Mouse (Mus musculus) embryonic facial prominence, embryonic 13.5 days (tissue): ENCODE measurements around the gene Cmip. TPM values are rescaled to one million over a fixed set of nuclear protein-coding genes. Genes with fewer than 3 reads are reported as not detected.

Experiments used
- ATAC-seq: fragments of 200-750 bp; cut with Nextera tagmentation; 2 replicates; pipeline ENCODE4 v1.8.0; 2017; ENCODE audit warnings: low read depth; ENCODE audit not compliant: insufficient number of reproducible peaks, insufficient read depth, low FRiP score, low TSS enrichment
- H3K27ac ChIP-seq: fragments of 300-500 bp; sonication (generic); 2 replicates; pipeline ENCODE4 v1.5.1; 2015; ENCODE audit warnings: moderate library complexity, mild to moderate bottlenecking, inconsistent platforms
- H3K27me3 ChIP-seq: fragments of 300-500 bp; sonication (generic); 2 replicates; pipeline ENCODE4 v1.6.1; 2015; ENCODE audit warnings: mild to moderate bottlenecking, inconsistent platforms
- H3K36me3 ChIP-seq: fragments of 300-500 bp; sonication (generic); 2 replicates; pipeline ENCODE4 v1.6.1; 2015; ENCODE audit warnings: mild to moderate bottlenecking, inconsistent platforms
- H3K4me1 ChIP-seq: fragments of 300-500 bp; sonication (generic); 2 replicates; pipeline ENCODE4 v1.6.1; 2015; ENCODE audit warnings: inconsistent platforms
- H3K4me2 ChIP-seq: fragments of 300-500 bp; sonication (generic); 2 replicates; pipeline ENCODE4 v1.6.1; 2015; ENCODE audit warnings: moderate library complexity, mild to moderate bottlenecking, inconsistent platforms
- H3K4me3 ChIP-seq: fragments of 300-500 bp; sonication (generic); 2 replicates; pipeline ENCODE4 v1.5.1; 2015; ENCODE audit warnings: mild to moderate bottlenecking, inconsistent platforms
- H3K9ac ChIP-seq: fragments of 300-500 bp; sonication (generic); 2 replicates; pipeline ENCODE4 v1.6.1; 2015; ENCODE audit warnings: mild to moderate bottlenecking, inconsistent platforms
- H3K9me3 ChIP-seq: fragments of 300-500 bp; sonication (generic); 2 replicates; pipeline ENCODE4 v1.6.1; 2016; ENCODE audit warnings: inconsistent platforms
- WGBS: fragments of 180-500 bp; shearing (Covaris S2); methylation state at CpG from one replicate; pipeline ENCODE4 v1.1.7; 2015; ENCODE audit warnings: mixed read lengths; 5-methylcytosine and 5-hydroxymethylcytosine counted together
- polyA plus RNA-seq: library from polyadenylated mRNA; unstranded; fragments of >200 nt; fragmentation: Nextera tagmentation; extraction: Ambion mirVana; gene quantifications from 2 replicates; pipeline ENCODE4 v1.2.1, GENCODE M21; 2015

Cmip gene
- polyA plus RNA-seq, 1 experiment from 2014 or later, result 17.7 TPM

DNA sequence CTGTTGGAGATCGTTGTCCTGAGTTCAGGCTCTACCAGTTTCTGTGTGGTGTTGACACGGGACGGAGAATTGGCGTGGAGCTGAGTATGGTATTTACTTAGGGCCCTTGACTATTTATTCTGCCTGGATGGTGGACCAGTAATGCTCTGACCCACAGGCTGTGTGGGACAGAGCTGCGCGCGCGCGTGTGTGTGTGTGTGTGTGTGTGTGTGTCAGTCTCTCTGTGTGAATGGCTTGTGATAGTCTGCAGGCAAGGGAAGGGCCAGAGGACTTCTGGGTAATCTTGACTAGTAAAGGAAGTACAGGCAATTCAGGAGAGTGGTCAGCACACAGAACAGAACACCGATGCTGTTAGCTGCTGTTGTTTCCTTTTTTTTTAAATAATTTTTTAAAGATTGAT is 24.8 kb downstream of the Cmip start:
- Histone ChIP-seq H3K9me3 (no peaks in the 10 kb centered on the region), H3K4me1 (peaks cover 50% of the 10 kb centered on the region), H3K27me3 (no peaks in the 10 kb centered on the region), H3K27ac (no peak overlapping the region), H3K4me3 (no peak overlapping the region), H3K36me3 (peaks cover 21% of the 10 kb centered on the region), H3K9ac (0 out of 2 replicates have a peak overlapping the region, but pooled peaks have one; percentile 36), H3K4me2 (no peak overlapping the region)
- 88% methylated on average over 10 of the region's 10 CpGs for WGBS
- no peak for ATAC-seq

DNA sequence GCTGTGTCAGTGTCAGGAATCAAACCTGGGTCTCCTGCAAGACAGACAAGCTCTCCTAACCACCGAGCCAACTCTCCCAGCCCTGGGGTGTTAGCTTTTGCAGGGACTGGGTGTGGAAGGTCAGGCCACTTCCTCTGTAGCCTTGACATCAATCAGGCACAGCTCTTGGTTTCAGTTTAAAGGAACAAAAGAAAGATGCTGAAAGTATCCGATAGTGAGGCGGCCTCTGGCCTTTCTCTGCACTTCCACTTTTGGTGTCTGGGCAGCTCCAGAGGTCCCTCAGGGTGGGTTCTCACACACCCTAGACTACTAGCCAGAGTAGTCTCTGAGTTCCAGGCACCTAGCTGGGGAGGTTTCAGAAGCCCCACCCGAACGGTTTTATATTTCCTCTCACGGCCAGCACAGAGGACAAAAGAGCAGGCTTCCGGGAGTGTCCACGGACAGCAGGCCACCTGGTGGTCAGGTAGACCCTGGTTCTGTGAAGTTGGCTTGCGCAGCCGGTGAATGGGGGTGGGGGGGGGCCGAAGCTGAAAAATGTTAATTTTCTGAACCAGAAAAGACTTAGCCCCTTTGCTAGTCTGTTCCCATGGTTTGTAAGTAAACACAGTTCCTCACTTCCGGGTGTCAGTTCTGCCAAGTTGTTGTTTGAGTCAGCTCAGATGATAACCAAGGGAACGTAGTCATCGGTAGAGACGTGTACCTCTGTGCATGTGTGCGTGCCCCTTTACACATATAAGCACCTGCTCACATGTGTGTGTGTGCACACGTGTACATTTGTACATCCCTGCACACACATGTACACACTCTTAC is 25.5 kb downstream of the Cmip start:
- 0 out of 2 replicates have a peak overlapping the region, but pooled peaks have one; percentile 36 for H3K9ac ChIP-seq
- peaks cover 18% of the 10 kb centered on the region for H3K36me3 ChIP-seq
- H3K27ac ChIP-seq, result no peak overlapping the region
- H3K4me1 ChIP-seq, result peaks cover 50% of the 10 kb centered on the region
- 57% methylated on average over 17 of the region's 17 CpGs for WGBS
- no peak overlapping the region for H3K4me3 ChIP-seq
- no peaks in the 10 kb centered on the region for H3K9me3 ChIP-seq
- no peak for ATAC-seq
- no peaks in the 10 kb centered on the region for H3K27me3 ChIP-seq
- H3K4me2 ChIP-seq, result no peak overlapping the region

DNA sequence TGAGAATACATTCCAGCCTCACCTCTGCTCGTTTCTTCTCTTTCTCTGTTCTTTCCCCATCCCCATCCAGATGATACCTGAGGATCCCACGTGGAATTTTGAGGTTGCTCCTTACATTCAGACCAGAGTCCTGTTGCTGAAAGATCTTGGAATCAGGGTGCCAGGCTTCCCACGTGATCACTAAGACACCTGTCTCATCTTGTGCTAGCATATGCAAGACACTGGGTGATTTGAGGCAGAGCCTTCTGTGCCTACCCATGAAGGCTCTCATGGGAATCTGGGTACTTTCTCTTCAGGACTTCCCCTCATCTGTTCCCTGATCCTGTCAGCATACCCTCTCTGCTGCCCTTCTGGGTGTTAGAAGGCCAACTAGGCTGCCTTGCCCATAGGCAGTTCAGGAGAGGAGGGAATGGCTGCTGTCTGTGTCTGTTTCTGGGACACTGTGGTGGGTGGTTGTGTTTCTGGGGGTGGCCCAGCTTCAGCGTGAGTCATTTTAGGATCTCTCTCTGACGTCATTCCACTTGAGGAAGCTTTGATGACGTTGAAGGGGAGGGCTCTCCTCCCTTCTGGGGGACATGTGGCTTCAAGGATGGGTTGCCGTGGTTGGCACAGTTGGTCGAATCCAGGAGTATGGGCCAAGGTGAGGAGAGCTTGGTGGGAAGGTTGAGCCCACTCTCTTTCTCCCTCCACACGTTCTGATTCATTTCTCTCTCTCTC is 28.1 kb downstream of the Cmip start:
- Histone ChIP-seq H3K9ac (no peak overlapping the region), H3K36me3 (peaks cover 18% of the 10 kb centered on the region), H3K9me3 (no peaks in the 10 kb centered on the region), H3K4me3 (no peak overlapping the region), H3K27ac (no peak overlapping the region), H3K4me2 (no peak overlapping the region), H3K27me3 (no peaks in the 10 kb centered on the region), H3K4me1 (peaks cover 40% of the 10 kb centered on the region)
- WGBS, result 82% methylated on average over 9 of the region's 9 CpGs
- no peak for ATAC-seq

DNA sequence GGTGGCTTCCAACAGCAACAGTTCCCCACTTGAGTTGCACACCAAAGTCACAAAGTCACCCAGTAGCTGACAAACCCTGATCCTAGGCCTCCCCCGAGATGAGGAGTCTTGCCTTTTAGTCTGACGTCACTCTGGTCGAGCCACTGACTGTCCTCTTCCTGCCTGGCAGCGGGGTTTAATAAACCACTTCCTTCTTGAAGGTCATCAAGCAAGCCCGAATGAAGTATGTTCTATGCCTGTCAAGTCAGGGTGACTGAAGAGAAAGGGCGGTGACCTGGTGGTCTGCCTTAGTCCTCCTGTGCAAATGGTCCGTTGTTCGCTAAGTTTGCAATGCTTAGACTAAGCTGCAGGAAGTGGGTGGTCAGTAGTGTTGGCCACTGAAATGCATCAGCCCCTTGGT is 31.1 kb downstream of the Cmip start:
- no peaks in the 10 kb centered on the region for H3K9me3 ChIP-seq
- H3K4me1 ChIP-seq, result peaks cover 57% of the 10 kb centered on the region
- no peak overlapping the region for H3K27ac ChIP-seq
- no peak overlapping the region for H3K4me2 ChIP-seq
- WGBS, result 82% methylated on average over 8 of the region's 8 CpGs
- H3K27me3 ChIP-seq, result no peaks in the 10 kb centered on the region
- H3K4me3 ChIP-seq, result no peak overlapping the region
- no peak overlapping the region for H3K9ac ChIP-seq
- peaks cover 18% of the 10 kb centered on the region for H3K36me3 ChIP-seq
- no peak for ATAC-seq

DNA sequence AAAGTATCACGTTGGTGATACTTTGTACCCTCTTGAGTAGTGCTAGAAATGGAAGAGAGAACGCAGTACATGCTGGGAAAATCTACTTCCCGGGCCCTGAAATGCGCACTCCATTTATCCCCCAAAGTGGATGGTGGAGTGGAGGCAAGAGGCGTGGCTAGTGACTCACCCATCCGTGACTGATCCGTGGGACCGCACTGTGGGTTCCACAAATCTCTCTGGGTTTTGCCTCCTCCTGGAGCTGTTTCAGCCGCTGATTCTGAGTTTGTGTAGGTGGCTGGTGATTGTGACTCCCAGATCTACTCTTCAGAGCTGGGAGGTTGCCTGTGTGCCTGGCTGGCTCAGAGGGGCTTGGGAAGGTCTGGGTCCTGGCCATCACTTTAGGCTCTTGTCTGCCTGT is 32.2 kb downstream of the Cmip start:
- peaks cover 59% of the 10 kb centered on the region for H3K4me1 ChIP-seq
- 77% methylated on average over 9 of the region's 9 CpGs for WGBS

DNA sequence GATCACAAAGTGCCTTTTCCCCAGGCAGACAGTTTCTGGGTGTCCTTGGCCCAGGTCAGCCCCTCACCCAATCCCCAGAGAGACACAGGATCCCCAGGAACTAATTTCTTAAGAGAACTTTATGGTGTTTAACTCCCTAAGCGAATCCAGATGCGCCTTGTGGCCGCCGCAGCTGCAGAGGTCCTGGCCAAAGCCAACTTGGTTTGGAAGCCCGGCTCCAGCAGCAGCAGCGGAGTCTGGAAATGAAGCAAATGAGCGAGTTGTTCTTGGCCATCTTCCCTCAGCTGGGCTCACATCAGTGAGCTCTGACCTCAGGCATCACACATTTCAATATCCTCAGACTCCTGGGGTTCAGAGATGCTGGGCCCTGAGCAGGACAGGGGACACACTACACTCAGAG is 33.6 kb downstream of the Cmip start:
- Histone ChIP-seq H3K4me3 (no peak overlapping the region), H3K27ac (peak overlapping the region; percentile 68), H3K9me3 (no peaks in the 10 kb centered on the region), H3K4me2 (0 out of 2 replicates have a peak overlapping the region, but pooled peaks have one; percentile 14), H3K27me3 (no peaks in the 10 kb centered on the region), H3K4me1 (peaks cover 63% of the 10 kb centered on the region), H3K36me3 (peaks cover 10% of the 10 kb centered on the region), H3K9ac (no peak overlapping the region)
- WGBS, result 29% methylated on average over 7 of the region's 7 CpGs
- no peak for ATAC-seq

More for the DNA sequence above, 32.2 kb downstream of the Cmip start:
- no peak for ATAC-seq
- Histone ChIP-seq H3K4me2 (no peak overlapping the region), H3K9me3 (no peaks in the 10 kb centered on the region), H3K4me3 (no peak overlapping the region), H3K9ac (no peak overlapping the region), H3K27me3 (no peaks in the 10 kb centered on the region), H3K36me3 (peaks cover 18% of the 10 kb centered on the region), H3K27ac (0 out of 2 replicates have a peak overlapping the region, but pooled peaks have one; percentile 33)

DNA sequence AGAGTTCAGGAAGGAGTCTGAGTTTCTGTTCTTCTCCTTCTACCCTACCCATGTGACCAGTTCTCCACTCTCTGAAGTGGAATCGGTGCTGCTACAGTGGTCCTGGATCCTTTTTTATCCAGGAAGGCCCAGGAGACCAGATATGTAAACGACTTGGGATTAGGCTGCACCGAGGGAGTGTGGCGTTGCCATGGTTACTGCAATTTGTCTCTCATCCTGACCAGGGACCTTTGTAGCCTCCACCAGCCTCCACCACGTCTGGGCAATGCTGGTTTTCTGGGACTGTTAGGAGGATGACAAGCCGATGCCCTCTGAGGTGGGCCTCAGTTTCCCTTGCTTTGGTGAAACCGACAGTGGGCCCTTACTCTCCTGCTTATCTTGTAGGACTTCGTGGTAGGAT is 35.4 kb downstream of the Cmip start:
- no peaks in the 10 kb centered on the region for H3K9me3 ChIP-seq
- peaks cover 65% of the 10 kb centered on the region for H3K4me1 ChIP-seq
- no peak overlapping the region for H3K4me3 ChIP-seq
- no peaks in the 10 kb centered on the region for H3K27me3 ChIP-seq
- no peak overlapping the region for H3K9ac ChIP-seq
- H3K27ac ChIP-seq, result no peak overlapping the region
- no peak overlapping the region for H3K4me2 ChIP-seq
- WGBS, result 42% methylated on average over 8 of the region's 8 CpGs
- no peaks in the 10 kb centered on the region for H3K36me3 ChIP-seq
- ATAC-seq, result no peak

DNA sequence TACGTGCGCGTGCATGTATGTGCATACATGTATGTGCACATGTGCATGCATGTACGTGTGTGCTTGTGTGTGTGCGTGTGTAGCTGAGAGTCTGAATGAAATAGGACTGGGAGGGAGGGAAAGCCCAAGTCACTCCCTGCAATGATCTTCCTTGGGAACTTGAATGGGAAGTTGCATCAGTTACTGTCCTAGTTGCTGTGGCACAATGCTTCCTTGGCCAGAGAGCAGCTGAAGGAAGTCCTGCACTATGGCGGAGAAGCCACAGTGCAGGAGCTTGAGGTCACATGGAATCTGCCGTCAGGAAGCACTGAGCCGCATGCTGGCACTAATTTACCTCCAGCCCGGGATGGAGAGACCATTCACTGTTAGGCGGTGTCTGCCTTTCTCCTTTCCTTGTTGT is 37.9 kb downstream of the Cmip start:
- Histone ChIP-seq H3K36me3 (no peaks in the 10 kb centered on the region), H3K27ac (no peak overlapping the region), H3K4me3 (no peak overlapping the region), H3K9ac (no peak overlapping the region), H3K27me3 (no peaks in the 10 kb centered on the region), H3K4me1 (peaks cover 80% of the 10 kb centered on the region), H3K9me3 (no peaks in the 10 kb centered on the region), H3K4me2 (no peak overlapping the region)
- ATAC-seq, result no peak
- WGBS, result 65% methylated on average over 10 of the region's 10 CpGs

DNA sequence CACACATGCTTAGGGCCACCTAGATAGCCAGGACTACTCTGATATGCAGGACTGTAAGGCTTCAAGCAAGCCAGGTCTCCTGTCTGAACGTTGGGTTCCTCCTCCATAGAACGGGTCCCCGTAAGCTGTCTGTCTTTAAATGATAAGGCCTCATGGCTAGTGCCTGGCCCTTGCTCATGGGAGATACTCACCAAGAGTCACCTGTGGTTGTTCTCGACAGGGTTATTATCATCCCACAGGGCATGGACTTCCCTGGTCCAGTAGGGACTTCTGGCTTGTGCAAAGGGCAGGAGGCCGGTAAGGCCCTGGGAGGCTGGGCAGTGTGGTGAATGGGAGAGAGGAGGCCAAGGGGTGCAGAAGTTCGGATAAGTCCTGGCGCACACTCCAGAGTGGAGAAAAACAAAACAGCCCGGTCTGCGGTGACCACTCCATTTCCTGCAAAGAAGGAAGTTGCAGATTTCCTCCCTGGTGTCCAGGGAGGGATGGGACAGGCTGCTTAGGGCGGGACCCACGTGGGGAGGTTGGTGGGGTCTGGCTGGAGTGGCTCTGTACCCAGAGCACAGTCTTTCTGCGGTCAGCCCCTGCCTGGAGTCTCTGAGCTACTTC is 41.2 kb downstream of the Cmip start:
- no peaks in the 10 kb centered on the region for H3K9me3 ChIP-seq
- H3K4me2 ChIP-seq, result no peak overlapping the region
- no peak overlapping the region for H3K4me3 ChIP-seq
- ATAC-seq, result no peak
- no peaks in the 10 kb centered on the region for H3K36me3 ChIP-seq
- no peaks in the 10 kb centered on the region for H3K27me3 ChIP-seq
- peaks cover 72% of the 10 kb centered on the region for H3K4me1 ChIP-seq
- H3K27ac ChIP-seq, result no peak overlapping the region; the same call in 1 of the 2 replicates
- no peak overlapping the region for H3K9ac ChIP-seq
- 80% methylated on average over 12 of the region's 12 CpGs for WGBS

DNA sequence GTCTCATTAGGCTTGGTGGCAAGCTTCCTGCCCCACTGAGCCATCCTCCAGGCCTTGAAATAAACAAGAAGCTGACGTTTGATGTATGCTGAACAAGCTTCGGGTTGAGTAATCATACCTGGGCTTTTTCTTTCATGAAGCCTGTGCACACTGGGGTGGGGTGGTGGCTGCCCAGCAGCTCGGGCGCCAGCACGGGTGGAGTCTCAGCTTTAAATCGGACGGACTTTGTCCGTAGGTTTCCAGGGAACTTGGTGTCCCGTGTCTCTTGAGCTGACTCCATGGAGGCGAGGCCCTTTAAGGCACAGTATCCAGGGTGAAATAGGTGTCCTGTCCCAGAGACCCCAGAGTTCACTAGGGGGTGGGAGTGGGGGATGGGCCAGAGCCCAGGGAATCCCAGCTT is 42.3 kb downstream of the Cmip start:
- WGBS, result 76% methylated on average over 10 of the region's 10 CpGs
- ATAC-seq, result no peak
- H3K36me3 ChIP-seq, result no peaks in the 10 kb centered on the region
- H3K9ac ChIP-seq, result no peak overlapping the region
- peaks cover 72% of the 10 kb centered on the region for H3K4me1 ChIP-seq
- no peak overlapping the region for H3K4me2 ChIP-seq
- no peaks in the 10 kb centered on the region for H3K9me3 ChIP-seq
- no peak overlapping the region for H3K27ac ChIP-seq
- no peak overlapping the region for H3K4me3 ChIP-seq
- no peaks in the 10 kb centered on the region for H3K27me3 ChIP-seq

DNA sequence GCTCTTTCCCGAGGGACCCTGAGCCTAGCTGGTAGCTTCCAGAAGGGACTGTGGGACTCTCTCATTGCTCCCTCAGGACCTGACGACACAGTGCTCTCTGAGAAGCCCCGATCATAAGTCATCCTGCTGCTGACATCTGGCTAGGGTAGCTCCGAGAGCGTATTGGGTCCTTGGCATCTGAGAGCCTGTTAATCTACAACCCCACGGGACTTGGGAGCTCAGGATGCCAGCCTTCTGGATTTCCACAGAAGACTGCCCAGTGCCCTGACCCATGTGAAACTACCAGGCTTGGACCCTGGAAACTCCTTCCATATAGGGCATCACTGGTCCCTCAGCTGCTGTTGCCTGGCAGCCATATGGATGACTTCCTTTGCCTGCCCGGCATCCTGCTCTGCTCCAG is 43.3 kb downstream of the Cmip start:
- no peak for ATAC-seq
- Histone ChIP-seq H3K4me3 (no peak overlapping the region), H3K4me2 (no peak overlapping the region), H3K4me1 (peaks cover 72% of the 10 kb centered on the region), H3K9ac (0 out of 2 replicates have a peak overlapping the region, but pooled peaks have one; percentile 21), H3K27ac (no peak overlapping the region), H3K9me3 (no peaks in the 10 kb centered on the region), H3K27me3 (no peaks in the 10 kb centered on the region), H3K36me3 (no peaks in the 10 kb centered on the region)
- 83% methylated on average over 7 of the region's 7 CpGs for WGBS
